Mouse (Mus musculus) G1E-ER4 (cell line): Measurements from ENCODE around the gene Wbp11. TPM values are rescaled to one million over a fixed set of nuclear protein-coding genes. Genes with fewer than 3 reads are reported as not detected.

ENCODE experiments used
- GATA1 ChIP-seq: IDR thresholded peaks from one replicate; pipeline ENCODE4 v1.8.0; 2012; ENCODE audit warnings: low read length, inconsistent platforms
- polyA plus RNA-seq: library from polyadenylated mRNA; stranded (reverse); fragments of >175 nt; gene quantifications from 2 replicates; pipeline ENCODE4 v1.2.3, GENCODE M21; 2012

Gene Wbp11
- polyA plus RNA-seq, 1 experiment = 372 TPM

GRCm38 (mm10) chr6:136848399-136848798 lies 20.4 kb upstream of the Wbp11 start:
- peak; percentile 10 for TF ChIP-seq GATA1

- TF ChIP-seq GATA1 = no peak
Observed at GRCm38 (mm10) chr6:136847790-136848189, 19.8 kb upstream of the Wbp11 start.

GRCm38 (mm10) chr6:136847267-136847666 lies 19.2 kb upstream of the Wbp11 start:
- no peak for TF ChIP-seq GATA1

- no peak for TF ChIP-seq GATA1
Observed at GRCm38 (mm10) chr6:136845706-136846480, 17.9 kb upstream of the Wbp11 start.

- TF ChIP-seq GATA1 = no peak
Observed at GRCm38 (mm10) chr6:136844903-136845302, 16.9 kb upstream of the Wbp11 start.

- no peak for TF ChIP-seq GATA1
Observed at GRCm38 (mm10) chr6:136837323-136837722, 9.3 kb upstream of the Wbp11 start.

- TF ChIP-seq GATA1 = no peak
Observed at GRCm38 (mm10) chr6:136835352-136835751, 7.3 kb upstream of the Wbp11 start, which contains the start of gene Smco3. Smco3 (minus strand) TSS chr6:136835452.

- TF ChIP-seq GATA1 = no peak
Observed at GRCm38 (mm10) chr6:136831712-136832111, 3.7 kb upstream of the Wbp11 start.

GRCm38 (mm10) chr6:136828681-136829080 lies 648 bp upstream of the Wbp11 start:
- TF ChIP-seq GATA1 = no peak

- no peak for TF ChIP-seq GATA1
Observed at GRCm38 (mm10) chr6:136827516-136827880, 535 bp downstream of the Wbp11 start, which contains the start of gene BC049715. BC049715 (plus strand) TSS chr6:136827626.

GRCm38 (mm10) chr6:136827116-136827515 lies 917 bp downstream of the Wbp11 start:
- TF ChIP-seq GATA1 = no peak

- no peak for TF ChIP-seq GATA1
Observed at GRCm38 (mm10) chr6:136824987-136825386, 3.0 kb downstream of the Wbp11 start.

- no peak for TF ChIP-seq GATA1
Observed at GRCm38 (mm10) chr6:136821086-136821485, 6.9 kb downstream of the Wbp11 start.

- TF ChIP-seq GATA1 = no peak
Observed at GRCm38 (mm10) chr6:136820381-136820780, 7.7 kb downstream of the Wbp11 start.

GRCm38 (mm10) chr6:136817549-136817948 lies 10.5 kb downstream of the Wbp11 start:
- TF ChIP-seq GATA1 = no peak

GRCm38 (mm10) chr6:136816826-136817225 lies 11.2 kb downstream of the Wbp11 start:
- no peak for TF ChIP-seq GATA1

GRCm38 (mm10) chr6:136815381-136815780 lies 12.7 kb downstream of the Wbp11 start:
- TF ChIP-seq GATA1 = no peak

- no peak for TF ChIP-seq GATA1
Observed at GRCm38 (mm10) chr6:136813117-136813516, 14.9 kb downstream of the Wbp11 start.

GRCm38 (mm10) chr6:136811196-136811595 lies 16.8 kb downstream of the Wbp11 start:
- TF ChIP-seq GATA1 = no peak
